Mouse (Mus musculus): ENCODE results near the gene Cdc42se2. TPM values are rescaled to one million over a fixed set of nuclear protein-coding genes. Genes with fewer than 3 reads are reported as not detected.

Cdc42se2 gene
- total RNA-seq, 1 experiment = 53.8 TPM

- DNase-seq (ENCODE audit: low read depth, low spot score) = no peak
- H3K27ac ChIP-seq (ENCODE audit: insufficient read depth, low read depth, low read length, poor library complexity, severe bottlenecking) = no peak overlapping the region
- no peak overlapping the region for H3K4me3 ChIP-seq (ENCODE audit: insufficient read depth in 1 of 2, low read depth in 1 of 2, low read length in 2 of 2, poor library complexity in 1 of 2, severe bottlenecking in 1 of 2)
- H3K9me3 ChIP-seq (ENCODE audit: control insufficient read depth, insufficient read depth, low read depth, low read length) = no peaks in the 10 kb centered on the region
- H3K4me1 ChIP-seq (ENCODE audit: control insufficient read depth in 2 of 2, insufficient read depth in 2 of 2, low read length in 2 of 2, poor library complexity in 1 of 2) = no peaks in the 10 kb centered on the region
- no peak overlapping the region for H3K9ac ChIP-seq (ENCODE audit: insufficient read depth, low read depth, low read length, poor library complexity, severe bottlenecking)
- TF ChIP-seq HCFC1 (IDR thresholded peaks at IDR 0.05; ENCODE audit: borderline replicate concordance, insufficient read depth, low read length) = no peak
- TF ChIP-seq ZNF384 (IDR thresholded peaks at IDR 0.05; ENCODE audit: low read depth, low read length) = no peak
- no peak for TF ChIP-seq ZC3H11A (IDR thresholded peaks at IDR 0.05; ENCODE audit: borderline replicate concordance, low read depth, low read length)
- TF ChIP-seq CHD2 (IDR thresholded peaks at IDR 0.05; ENCODE audit: low read depth, low read length) = no peak
- no peak for TF ChIP-seq MAFK (IDR thresholded peaks at IDR 0.05; ENCODE audit: insufficient read depth, low read depth, low read length)
- H3K36me3 ChIP-seq (ENCODE audit: control insufficient read depth, insufficient read depth, low read length, poor library complexity, severe bottlenecking) = peaks cover 4% of the 10 kb centered on the region; the same call in 1 of the 2 replicates
- in situ Hi-C loops (cut with MboI; ENCODE audit: low sequenced_read_pairs in 2 of 2, unreplicated experiment in 2 of 2) = no loop called here
Observed at GRCm38 (mm10) chr11:54698636-54699035, 88.8 kb downstream of the Cdc42se2 start.

DNA sequence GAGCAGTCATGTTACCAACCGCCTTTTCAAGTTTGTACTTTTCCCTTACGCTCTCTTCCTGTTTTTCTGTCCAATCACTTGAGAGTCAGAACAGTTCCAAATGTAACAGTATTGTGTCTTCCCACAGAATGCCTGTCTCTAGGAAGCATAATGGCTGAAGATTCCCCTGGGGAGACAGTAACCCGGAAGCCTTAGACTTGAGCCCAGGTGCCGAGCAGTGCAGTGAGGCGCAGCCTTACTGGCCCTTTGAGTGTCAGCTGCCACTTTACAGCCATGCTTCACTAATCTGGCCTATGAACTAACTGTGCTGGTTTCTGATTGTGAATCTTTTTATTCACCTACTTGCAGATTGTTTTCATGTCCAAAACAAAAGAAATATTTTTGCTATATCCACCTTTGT is 89.9 kb downstream of the Cdc42se2 start:
- no peak overlapping the region for H3K27ac ChIP-seq (ENCODE audit: insufficient read depth, low read depth, low read length, poor library complexity, severe bottlenecking)
- in situ Hi-C loops (cut with MboI; ENCODE audit: low sequenced_read_pairs in 2 of 2, unreplicated experiment in 2 of 2) = no loop called here
- H3K36me3 ChIP-seq (ENCODE audit: control insufficient read depth, insufficient read depth, low read length, poor library complexity, severe bottlenecking) = peaks cover 4% of the 10 kb centered on the region; the same call in 1 of the 2 replicates

GRCm38 (mm10) chr11:54695951-54696350 is 91.5 kb downstream of the Cdc42se2 start:
- Histone ChIP-seq H3K36me3 (ENCODE audit: control insufficient read depth, insufficient read depth, low read length, poor library complexity, severe bottlenecking) (peaks cover 4% of the 10 kb centered on the region; the same call in 1 of the 2 replicates), H3K27ac (ENCODE audit: insufficient read depth, low read depth, low read length, poor library complexity, severe bottlenecking) (no peak overlapping the region), H3K4me3 (ENCODE audit: insufficient read depth in 1 of 2, low read depth in 1 of 2, low read length in 2 of 2, poor library complexity in 1 of 2, severe bottlenecking in 1 of 2) (no peak overlapping the region), H3K4me1 (ENCODE audit: control insufficient read depth in 2 of 2, insufficient read depth in 2 of 2, low read length in 2 of 2, poor library complexity in 1 of 2) (no peaks in the 10 kb centered on the region), H3K9ac (ENCODE audit: insufficient read depth, low read depth, low read length, poor library complexity, severe bottlenecking) (no peak overlapping the region), H3K9me3 (ENCODE audit: control insufficient read depth, insufficient read depth, low read depth, low read length) (no peaks in the 10 kb centered on the region)
- in situ Hi-C loops (cut with MboI; ENCODE audit: low sequenced_read_pairs in 2 of 2, unreplicated experiment in 2 of 2) = no loop called here
- TF ChIP-seq CHD2 (IDR thresholded peaks at IDR 0.05; ENCODE audit: low read depth, low read length) (no peak), HCFC1 (IDR thresholded peaks at IDR 0.05; ENCODE audit: borderline replicate concordance, insufficient read depth, low read length) (no peak), ZC3H11A (IDR thresholded peaks at IDR 0.05; ENCODE audit: borderline replicate concordance, low read depth, low read length) (no peak), MAFK (IDR thresholded peaks at IDR 0.05; ENCODE audit: insufficient read depth, low read depth, low read length) (0 out of 2 replicates have a peak, but pooled peaks have one; percentile 29)
- DNase-seq (ENCODE audit: low read depth, low spot score) = no peak

More for the DNA sequence above, 89.9 kb downstream of the Cdc42se2 start:
- TF ChIP-seq ZNF384 (IDR thresholded peaks at IDR 0.05; ENCODE audit: low read depth, low read length) (no peak), ZC3H11A (IDR thresholded peaks at IDR 0.05; ENCODE audit: borderline replicate concordance, low read depth, low read length) (no peak), HCFC1 (IDR thresholded peaks at IDR 0.05; ENCODE audit: borderline replicate concordance, insufficient read depth, low read length) (no peak), CHD2 (IDR thresholded peaks at IDR 0.05; ENCODE audit: low read depth, low read length) (no peak), MAFK (IDR thresholded peaks at IDR 0.05; ENCODE audit: insufficient read depth, low read depth, low read length) (no peak)
- H3K9ac ChIP-seq (ENCODE audit: insufficient read depth, low read depth, low read length, poor library complexity, severe bottlenecking) = no peak overlapping the region
- H3K9me3 ChIP-seq (ENCODE audit: control insufficient read depth, insufficient read depth, low read depth, low read length) = no peaks in the 10 kb centered on the region
- no peaks in the 10 kb centered on the region for H3K4me1 ChIP-seq (ENCODE audit: control insufficient read depth in 2 of 2, insufficient read depth in 2 of 2, low read length in 2 of 2, poor library complexity in 1 of 2)
- no peak overlapping the region for H3K4me3 ChIP-seq (ENCODE audit: insufficient read depth in 1 of 2, low read depth in 1 of 2, low read length in 2 of 2, poor library complexity in 1 of 2, severe bottlenecking in 1 of 2)
- no peak for DNase-seq (ENCODE audit: low read depth, low spot score)

GRCm38 (mm10) chr11:54694291-54694690 is 93.2 kb downstream of the Cdc42se2 start:
- H3K36me3 ChIP-seq (ENCODE audit: control insufficient read depth, insufficient read depth, low read length, poor library complexity, severe bottlenecking) = peaks cover 8% of the 10 kb centered on the region; the same call in 1 of the 2 replicates

More at GRCm38 (mm10) chr11:54694291-54694690, 93.2 kb downstream of the Cdc42se2 start:
- TF ChIP-seq MAFK (IDR thresholded peaks at IDR 0.05; ENCODE audit: insufficient read depth, low read depth, low read length) (no peak), ZC3H11A (IDR thresholded peaks at IDR 0.05; ENCODE audit: borderline replicate concordance, low read depth, low read length) (no peak), HCFC1 (IDR thresholded peaks at IDR 0.05; ENCODE audit: borderline replicate concordance, insufficient read depth, low read length) (no peak), CHD2 (IDR thresholded peaks at IDR 0.05; ENCODE audit: low read depth, low read length) (no peak), ZNF384 (IDR thresholded peaks at IDR 0.05; ENCODE audit: low read depth, low read length) (no peak)
- Histone ChIP-seq H3K27ac (ENCODE audit: insufficient read depth, low read depth, low read length, poor library complexity, severe bottlenecking) (no peak overlapping the region), H3K4me3 (ENCODE audit: insufficient read depth in 1 of 2, low read depth in 1 of 2, low read length in 2 of 2, poor library complexity in 1 of 2, severe bottlenecking in 1 of 2) (no peak overlapping the region), H3K9me3 (ENCODE audit: control insufficient read depth, insufficient read depth, low read depth, low read length) (no peaks in the 10 kb centered on the region), H3K4me1 (ENCODE audit: control insufficient read depth in 2 of 2, insufficient read depth in 2 of 2, low read length in 2 of 2, poor library complexity in 1 of 2) (no peaks in the 10 kb centered on the region), H3K9ac (ENCODE audit: insufficient read depth, low read depth, low read length, poor library complexity, severe bottlenecking) (no peak overlapping the region)
- no peak for DNase-seq (ENCODE audit: low read depth, low spot score)
- in situ Hi-C loops (cut with MboI; ENCODE audit: low sequenced_read_pairs in 2 of 2, unreplicated experiment in 2 of 2) = no loop called here

All from ES-E14 (cell line).